Comparison of ENCODE assay signal across 8 mouse cellular contexts in the genomic region with DNA sequence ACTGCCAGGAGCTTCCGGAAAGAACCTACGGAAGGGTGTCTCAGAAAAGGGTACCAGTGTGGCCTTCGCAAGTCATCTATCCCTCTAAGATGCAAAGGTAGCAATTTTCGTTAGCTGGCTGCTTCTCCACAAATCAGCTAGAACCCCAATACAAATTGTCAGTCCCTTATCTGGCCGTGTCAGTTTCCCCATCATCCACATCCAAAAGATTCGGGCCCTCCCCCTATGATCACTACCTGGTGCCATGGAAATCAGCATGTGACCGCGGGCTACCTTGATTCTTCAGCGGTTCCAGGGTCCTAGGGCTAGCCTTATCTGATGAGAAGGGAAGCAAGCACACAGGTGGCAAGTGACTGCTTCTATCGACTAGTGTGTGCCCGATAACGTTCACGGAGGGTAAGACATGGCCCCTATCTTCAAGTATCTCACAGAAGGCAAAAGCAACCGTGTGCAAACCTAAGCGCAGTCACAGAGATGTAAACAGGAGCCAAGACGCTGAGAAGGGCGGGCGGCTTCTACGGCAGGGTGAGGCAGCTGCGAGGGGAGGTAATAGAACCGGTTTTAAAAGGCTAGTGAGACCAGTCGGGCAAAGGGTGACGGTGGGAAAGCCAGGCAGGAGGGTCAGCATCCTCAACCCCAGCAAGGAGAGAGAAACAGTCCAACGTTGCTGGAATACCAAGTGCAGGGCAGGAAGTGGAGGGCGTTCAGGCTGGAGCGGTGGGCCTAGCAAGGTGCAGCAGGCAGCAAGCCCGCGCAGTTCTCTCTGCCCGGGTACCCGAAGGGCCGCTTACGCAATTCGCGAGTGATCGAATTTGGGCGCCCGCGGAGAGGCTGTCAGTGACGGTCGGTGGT. TPM values are rescaled to one million over a fixed set of nuclear protein-coding genes. Genes with fewer than 3 reads are reported as not detected.
A peak's percentile ranks its signal among the peaks of the same experiment; 100 is the strongest.
DNase-seq lines count a peak whose midpoint lies in the region; ATAC-seq and TF ChIP-seq lines count a peak whose summit lies in the region.

No protein-coding gene starts in this region.

- peak overlapping the region; percentile 79 for H3K4me3 ChIP-seq in forebrain, embryonic 13.5 days
- H3K4me3 ChIP-seq in liver, embryonic 13.5 days (replicated peaks) = peak overlapping the region; percentile 89
- peak overlapping the region; percentile 25 for H3K4me3 ChIP-seq in myocyte

- ATAC-seq in forebrain, embryonic 13.5 days = peak; percentile 65
- peak; percentile 38 for ATAC-seq in inflammation-experienced regulatory T-cells, adult 6 months
- peak; percentile 81 for ATAC-seq in liver, embryonic 13.5 days (ENCODE audit: low read depth)

- peak; percentile 22 for DNase-seq in retina, postnatal 1 day
- no peak for DNase-seq in retina, embryonic 14.5 days (ENCODE audit: low spot score)
- DNase-seq in cerebellum, adult 11 months = peak; percentile 38
- peak; percentile 55 for DNase-seq in liver, embryonic 13.5 days
- peak; percentile 78 for DNase-seq in thymus, postnatal 4 days

- no peaks in the 10 kb centered on the region for H3K79me2 ChIP-seq in myocyte (ENCODE audit: control insufficient read depth, insufficient read depth)

- peak overlapping the region; percentile 76 for H3K9ac ChIP-seq in forebrain, embryonic 13.5 days
- peak overlapping the region; percentile 84 for H3K9ac ChIP-seq in liver, embryonic 13.5 days

- H3ac ChIP-seq in myocyte (ENCODE audit: control insufficient read depth, insufficient read length) = peak overlapping the region; percentile 66

- H3K27ac ChIP-seq in forebrain, embryonic 13.5 days = no peak overlapping the region
- H3K27ac ChIP-seq in liver, embryonic 13.5 days = peak overlapping the region; percentile 85

- TF ChIP-seq POLR2A in myocyte (IDR thresholded peaks at IDR 0.05; ENCODE audit: insufficient read length, low read depth) = no peak

- H3K27me3 ChIP-seq in forebrain, embryonic 13.5 days = peaks cover 32% of the 10 kb centered on the region
- no peaks in the 10 kb centered on the region for H3K27me3 ChIP-seq in liver, embryonic 13.5 days
- H3K27me3 ChIP-seq in myocyte (ENCODE audit: control insufficient read depth, insufficient read depth, insufficient read length) = no peaks in the 10 kb centered on the region

- no peaks in the 10 kb centered on the region for H3K9me3 ChIP-seq in forebrain, embryonic 13.5 days (replicated peaks)
- no peaks in the 10 kb centered on the region for H3K9me3 ChIP-seq in liver, embryonic 13.5 days (replicated peaks)

- H3K36me3 ChIP-seq in forebrain, embryonic 13.5 days (ENCODE audit: poor library complexity, severe bottlenecking) = no peaks in the 10 kb centered on the region
- H3K36me3 ChIP-seq in liver, embryonic 13.5 days = 0 out of 2 replicates have a peak, but pooled peaks cover 5% of the 10 kb centered on the region
- H3K36me3 ChIP-seq in myocyte (ENCODE audit: control insufficient read depth, insufficient read depth) = no peaks in the 10 kb centered on the region

- WGBS in forebrain, embryonic 13.5 days = 9% methylated on average over 40 of the region's 40 CpGs
- WGBS in liver, embryonic 13.5 days (ENCODE audit: insufficient replicate concordance) = 4% methylated on average over 40 of the region's 40 CpGs

- H3K4me1 ChIP-seq in forebrain, embryonic 13.5 days = peaks cover 15% of the 10 kb centered on the region
- peaks cover 65% of the 10 kb centered on the region for H3K4me1 ChIP-seq in liver, embryonic 13.5 days (replicated peaks)

- peak overlapping the region; percentile 100 for H3K4me2 ChIP-seq in forebrain, embryonic 13.5 days
- peak overlapping the region; percentile 98 for H3K4me2 ChIP-seq in liver, embryonic 13.5 days
- H3K4me2 ChIP-seq in myocyte (ENCODE audit: low read depth) = peak overlapping the region; percentile 18

TF ChIP-seq in myocyte, 11 proteins besides CTCF, POLR2A, EP300 and RAD21:
- TF ChIP-seq CEBPB (IDR thresholded peaks at IDR 0.05; ENCODE audit: insufficient read depth, poor library complexity, severe bottlenecking) (no peak), TCF3 (IDR thresholded peaks at IDR 0.05; ENCODE audit: insufficient read length, low read depth) (no peak), REST (IDR thresholded peaks at IDR 0.05; ENCODE audit: insufficient read depth, insufficient read length) (no peak), MAX (IDR thresholded peaks at IDR 0.05; ENCODE audit: low read depth) (no peak), MYOD1 (IDR thresholded peaks at IDR 0.05; ENCODE audit: control insufficient read depth in 1 of 3, insufficient read length in 2 of 3, low read depth in 2 of 3) (no peak)
TF ChIP-seq in myocyte: peak in this region for 0.

RNA-seq across cellular contexts. Expression of a gene that starts 3.9 kb away (rescaled TPM):
- 4.2 and 4.5 TPM in 2 replicates for polyA plus RNA-seq in forebrain, embryonic 13.5 days (2015; fragmentation: Nextera tagmentation; extraction: Ambion mirVana)
- polyA plus RNA-seq in inflammation-experienced regulatory T-cells, adult 6 months (2017; shearing (Covaris generic)) = 10 to 100 TPM; 46.9 to 61.2 (median 57.9) TPM
- 7.4 and 8.5 TPM in 2 replicates for polyA plus RNA-seq in liver, embryonic 13.5 days (2015; fragmentation: Nextera tagmentation; extraction: Ambion mirVana)
- polyA plus RNA-seq in myocyte (2012; fragmentation: generic; extraction: Trizol) = 1.4 TPM

Comparison
In these comparisons a context has a peak if more than half of its experiments do, and no peak if none do; other contexts are left out.
1. H3K4me2 ChIP-seq: peak in every context shown above with its lines; median percentile 100 in forebrain, embryonic 13.5 days; 98 in liver, embryonic 13.5 days; 18 in myocyte.
2. H3K4me3 ChIP-seq: peak in every context shown above with its lines; median percentile 89 in liver, embryonic 13.5 days; 79 in forebrain, embryonic 13.5 days; 25 in myocyte.